In the genomic region with DNA sequence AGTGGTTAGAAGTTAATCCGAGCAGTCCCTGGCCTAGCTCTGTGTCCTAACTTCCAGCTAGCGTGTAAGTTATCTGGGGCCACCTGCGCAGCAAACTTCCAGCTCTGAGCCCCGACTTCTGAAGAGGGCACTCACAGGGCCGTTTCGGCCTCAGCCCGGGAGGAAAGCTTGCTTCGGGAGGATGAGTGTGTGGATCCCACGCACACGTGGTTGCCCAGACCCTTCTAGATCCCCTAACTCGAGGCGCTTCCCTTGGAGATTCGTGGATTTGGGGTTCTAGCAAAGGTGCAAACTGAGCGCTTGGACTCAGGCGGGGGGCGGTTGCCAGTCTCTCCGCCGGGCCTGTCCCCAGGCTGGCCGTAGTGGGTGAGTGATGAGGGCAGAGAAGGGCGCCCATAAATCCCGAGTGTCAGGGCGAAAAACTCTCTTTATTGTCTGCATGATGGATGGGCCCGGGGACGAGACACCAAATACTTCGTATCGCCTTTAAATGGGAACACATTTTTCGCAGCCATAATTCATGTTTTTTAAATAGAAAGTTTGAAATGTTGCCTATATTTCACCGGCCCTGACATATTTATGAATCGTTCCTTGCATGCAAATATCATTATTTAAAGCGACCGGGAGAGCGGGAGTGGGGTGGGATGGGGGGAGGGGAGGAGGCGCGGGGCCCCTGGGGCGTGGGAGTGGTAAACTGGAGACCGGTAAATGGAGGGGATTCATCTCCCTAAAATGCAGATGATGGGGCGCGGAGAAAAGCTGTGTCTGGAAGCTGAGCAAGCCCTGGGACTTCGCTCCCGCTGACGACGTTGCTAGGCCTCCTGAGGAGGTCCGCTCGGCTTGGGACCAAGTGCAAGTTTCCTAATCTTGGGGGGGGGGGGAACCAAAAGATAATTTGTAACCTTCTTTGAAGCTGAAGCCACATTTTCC, we compare ENCODE assay signal across 8 mouse cellular contexts. TPM values are rescaled to one million over a fixed set of nuclear protein-coding genes. Genes with fewer than 3 reads are reported as not detected.
A peak's percentile ranks its signal among the peaks of the same experiment; 100 is the strongest.
DNase-seq lines count a peak whose midpoint lies in the region; ATAC-seq lines count a peak whose summit lies in the region.

No protein-coding gene starts in this region.

- no peak for ATAC-seq in limb, embryonic 13.5 days (ENCODE audit: low FRiP score, low read depth)
- no peak for ATAC-seq in midbrain, embryonic 15.5 days (replicated peaks)

- WGBS in hindbrain, embryonic 10.5 days, result under 1% methylated on average over 44 of the region's 44 CpGs
- WGBS in limb, embryonic 13.5 days, result 2% methylated on average over 44 of the region's 44 CpGs
- 4% methylated on average over 44 of the region's 44 CpGs for WGBS in midbrain, embryonic 15.5 days

- H3K27me3 ChIP-seq in hindbrain, embryonic 10.5 days (ENCODE audit: insufficient read depth, poor library complexity, severe bottlenecking), result peaks cover 81% of the 10 kb centered on the region
- H3K27me3 ChIP-seq in limb, embryonic 13.5 days, result peaks cover 61% of the 10 kb centered on the region
- peaks cover 38% of the 10 kb centered on the region for H3K27me3 ChIP-seq in midbrain, embryonic 15.5 days (replicated peaks)

- H3K4me1 ChIP-seq in brown adipose tissue, adult 24 weeks (ENCODE audit: control insufficient read depth, insufficient read depth, insufficient read length, low read length), result peaks cover 3% of the 10 kb centered on the region; the same call in 1 of the 2 replicates
- H3K4me1 ChIP-seq in hindbrain, embryonic 10.5 days (replicated peaks), result peaks cover 56% of the 10 kb centered on the region
- peaks cover 52% of the 10 kb centered on the region for H3K4me1 ChIP-seq in limb, embryonic 13.5 days
- peaks cover 38% of the 10 kb centered on the region for H3K4me1 ChIP-seq in midbrain, embryonic 15.5 days

- peak overlapping the region; percentile 84 for H3K27ac ChIP-seq in brown adipose tissue, adult 24 weeks (replicated peaks; ENCODE audit: low read depth, low read length)
- H3K27ac ChIP-seq in hindbrain, embryonic 10.5 days, result peak overlapping the region; percentile 88
- H3K27ac ChIP-seq in limb, embryonic 13.5 days, result no peak overlapping the region; the same call in 1 of the 2 replicates
- no peak overlapping the region for H3K27ac ChIP-seq in midbrain, embryonic 15.5 days

- peak; percentile 24 for DNase-seq in gastrocnemius, postnatal 10 days
- DNase-seq in gastrocnemius, adult 18-20 months (ENCODE audit: low spot score), result no peak
- DNase-seq in hindbrain, embryonic 10.5 days (ENCODE audit: low spot score), result peak; percentile 51
- DNase-seq in cerebellum, adult 18-20 months, result no peak
- DNase-seq in left cerebral cortex, postnatal 10 days (ENCODE audit: extremely low spot score in 1 of 2, low spot score in 2 of 2), result no peak

- no peaks in the 10 kb centered on the region for H3K36me3 ChIP-seq in hindbrain, embryonic 10.5 days
- no peaks in the 10 kb centered on the region for H3K36me3 ChIP-seq in limb, embryonic 13.5 days
- no peaks in the 10 kb centered on the region for H3K36me3 ChIP-seq in midbrain, embryonic 15.5 days (replicated peaks)

- H3K9me3 ChIP-seq in hindbrain, embryonic 10.5 days, result no peaks in the 10 kb centered on the region
- no peaks in the 10 kb centered on the region for H3K9me3 ChIP-seq in limb, embryonic 13.5 days
- H3K9me3 ChIP-seq in midbrain, embryonic 15.5 days, result no peaks in the 10 kb centered on the region

- intact Hi-C loops in left cerebral cortex, postnatal 10 days (cut with DNase I), result no loop called here

- peak overlapping the region; percentile 93 for H3K4me2 ChIP-seq in limb, embryonic 13.5 days (replicated peaks)
- H3K4me2 ChIP-seq in midbrain, embryonic 15.5 days, result peak overlapping the region; percentile 79

- H3K4me3 ChIP-seq in brown adipose tissue, adult 24 weeks (ENCODE audit: insufficient read depth, low read depth, low read length), result peak overlapping the region; percentile 66
- H3K4me3 ChIP-seq in hindbrain, embryonic 10.5 days, result peak overlapping the region; percentile 70
- peak overlapping the region; percentile 60 for H3K4me3 ChIP-seq in limb, embryonic 13.5 days
- H3K4me3 ChIP-seq in midbrain, embryonic 15.5 days, result peak overlapping the region; percentile 45

- peak overlapping the region; percentile 67 for H3K9ac ChIP-seq in limb, embryonic 13.5 days
- H3K9ac ChIP-seq in midbrain, embryonic 15.5 days, result peak overlapping the region; percentile 3; the same call in 1 of the 2 replicates

RNA-seq across cellular contexts. Expression of a gene that starts 4.9 kb away (rescaled TPM):
- total RNA-seq in gastrocnemius, postnatal 10 days (2021), result 1 to 10 TPM; 7.3 to 8.0 TPM
- 1 to 10 TPM; 4.7 to 7.6 TPM for total RNA-seq in gastrocnemius, adult 18-20 months (2021)
- polyA plus RNA-seq in brown adipose tissue, adult 24 weeks (2012; ENCODE audit: insufficient read depth, insufficient read length, missing spikeins), result 4.0 and 5.1 TPM in 2 replicates
- polyA plus RNA-seq in hindbrain, embryonic 10.5 days (2016; fragmentation: Nextera tagmentation; extraction: Ambion mirVana), result 12.3 and 20.0 TPM in 2 replicates
- polyA plus RNA-seq in limb, embryonic 13.5 days (2015; fragmentation: Nextera tagmentation; extraction: Ambion mirVana), result 25.8 and 26.2 TPM in 2 replicates
- 5.8 and 5.9 TPM in 2 replicates for polyA plus RNA-seq in midbrain, embryonic 15.5 days (2015; fragmentation: Nextera tagmentation; extraction: Ambion mirVana)
- 1 to 10 TPM; 2.6 to 3.2 TPM for total RNA-seq in left cerebral cortex, postnatal 10 days (2021)

RNA-seq across cellular contexts. Expression of a gene that starts 25.2 kb away (rescaled TPM):
- total RNA-seq in gastrocnemius, postnatal 10 days (2021), result 1 to 10 TPM; 1.2 to 1.9 TPM
- 1 to 10 TPM; 2.3 to 3.1 TPM for total RNA-seq in gastrocnemius, adult 18-20 months (2021)
- polyA plus RNA-seq in brown adipose tissue, adult 24 weeks (2012; ENCODE audit: insufficient read depth, insufficient read length, missing spikeins), result 12.9 and 15.7 TPM in 2 replicates
- 0.47 and 0.55 TPM in 2 replicates for polyA plus RNA-seq in hindbrain, embryonic 10.5 days (2016; fragmentation: Nextera tagmentation; extraction: Ambion mirVana)
- polyA plus RNA-seq in limb, embryonic 13.5 days (2015; fragmentation: Nextera tagmentation; extraction: Ambion mirVana), result 0.36 and 0.38 TPM in 2 replicates
- 0.31 and 0.32 TPM in 2 replicates for polyA plus RNA-seq in midbrain, embryonic 15.5 days (2015; fragmentation: Nextera tagmentation; extraction: Ambion mirVana)
- total RNA-seq in left cerebral cortex, postnatal 10 days (2021), result 1 to 10 TPM in 1 of 2 experiments, not detected in 1; 1.1 TPM

Comparison
In these comparisons a context has a peak if more than half of its experiments do, and no peak if none do; other contexts are left out.
1. DNase-seq: peak in gastrocnemius, postnatal 10 days (single experiment) and hindbrain, embryonic 10.5 days (single experiment); none in gastrocnemius, adult 18-20 months (single experiment), cerebellum, adult 18-20 months (0 of 2) and left cerebral cortex, postnatal 10 days (0 of 2).
2. H3K27ac ChIP-seq: peak in brown adipose tissue, adult 24 weeks (single experiment) and hindbrain, embryonic 10.5 days (single experiment); none in limb, embryonic 13.5 days (single experiment) and midbrain, embryonic 15.5 days (single experiment).
3. Peak in every context shown above with its lines, with median percentiles within 50 percentile points of each other: H3K4me3 ChIP-seq.